In genomic region chr2:118179472-118179871, GRCm38 (mm10) we compare ENCODE assay signal across 8 mouse cellular contexts.
A peak's percentile ranks its signal among the peaks of the same experiment; 100 is the strongest.
DNase-seq lines count a peak whose midpoint lies in the region; ATAC-seq lines count a peak whose summit lies in the region.

No protein-coding gene starts in this region.

- peak; percentile 88 for ATAC-seq in forebrain, embryonic 11.5 days (replicated peaks; ENCODE audit: low FRiP score)
- peak; percentile 40; the same call in 1 of the 2 replicates for ATAC-seq in midbrain, embryonic 13.5 days

- no peaks in the 10 kb centered on the region for H3K36me3 ChIP-seq in forebrain, embryonic 11.5 days (ENCODE audit: control insufficient read depth, insufficient read depth, low read length)
- H3K36me3 ChIP-seq in midbrain, embryonic 13.5 days = no peaks in the 10 kb centered on the region

- no peak overlapping the region for H3K9ac ChIP-seq in forebrain, embryonic 11.5 days (ENCODE audit: low read length)
- H3K9ac ChIP-seq in midbrain, embryonic 13.5 days (replicated peaks) = no peak overlapping the region

- no peaks in the 10 kb centered on the region; the same call in 1 of the 2 replicates for H3K9me3 ChIP-seq in forebrain, embryonic 11.5 days (ENCODE audit: control insufficient read depth, low read length)
- 0 out of 2 replicates have a peak, but pooled peaks cover 4% of the 10 kb centered on the region for H3K9me3 ChIP-seq in midbrain, embryonic 13.5 days

- H3K4me2 ChIP-seq in forebrain, embryonic 11.5 days (ENCODE audit: low read depth, low read length, severe bottlenecking) = peak overlapping the region; percentile 41
- peak overlapping the region; percentile 43 for H3K4me2 ChIP-seq in midbrain, embryonic 13.5 days (replicated peaks)

- 2% methylated on average over 7 of the region's 10 CpGs for WGBS in forebrain, embryonic 11.5 days
- WGBS in midbrain, embryonic 13.5 days = under 1% methylated on average over 8 of the region's 10 CpGs

- H3K27me3 ChIP-seq in forebrain, embryonic 11.5 days (ENCODE audit: control insufficient read depth, insufficient read depth, low read length) = no peaks in the 10 kb centered on the region
- H3K27me3 ChIP-seq in midbrain, embryonic 13.5 days = no peaks in the 10 kb centered on the region

- 0 out of 2 replicates have a peak, but pooled peaks cover 2% of the 10 kb centered on the region for H3K4me1 ChIP-seq in forebrain, embryonic 11.5 days (replicated peaks; ENCODE audit: control insufficient read depth, insufficient read depth, low read length)
- peaks cover 7% of the 10 kb centered on the region for H3K4me1 ChIP-seq in midbrain, embryonic 13.5 days (replicated peaks)

- DNase-seq in WW6 (ENCODE audit: low read depth, low spot score) = peak; percentile 31
- no peak for DNase-seq in forebrain, embryonic 11.5 days (ENCODE audit: low spot score)
- peak; percentile 67 for DNase-seq in kidney, adult 9 months
- no peak for DNase-seq in MN1 (ENCODE audit: low spot score)
- DNase-seq in layer of hippocampus, postnatal 25 days (ENCODE audit: extremely low spot score in 1 of 2, low spot score in 1 of 2) = no peak
- no peak for DNase-seq in left cerebral cortex, postnatal 14 days (ENCODE audit: low spot score in 2 of 2)
- DNase-seq in ovary, postnatal 10 days (ENCODE audit: low spot score) = no peak

- H3K4me3 ChIP-seq in forebrain, embryonic 11.5 days (ENCODE audit: low read depth, low read length) = peak overlapping the region; percentile 18; the same call in 1 of the 2 replicates
- H3K4me3 ChIP-seq in midbrain, embryonic 13.5 days (replicated peaks) = peak overlapping the region; percentile 22

- intact Hi-C loops in left cerebral cortex, postnatal 14 days (cut with DNase I) = no loop called here

- H3K27ac ChIP-seq in forebrain, embryonic 11.5 days (ENCODE audit: low read depth, low read length) = peak overlapping the region; percentile 20; the same call in 1 of the 2 replicates
- no peak overlapping the region for H3K27ac ChIP-seq in midbrain, embryonic 13.5 days

Comparison
In these comparisons a context has a peak if more than half of its experiments do, and no peak if none do; other contexts are left out.
1. DNase-seq: peak in WW6 (single experiment) and kidney, adult 9 months (single experiment); none in forebrain, embryonic 11.5 days (single experiment), MN1 (single experiment), layer of hippocampus, postnatal 25 days (0 of 2), left cerebral cortex, postnatal 14 days (0 of 2) and ovary, postnatal 10 days (single experiment).